Mouse (Mus musculus) liver, adult 10 weeks (tissue): ENCODE data around the gene Nox4. TPM values are rescaled to one million over a fixed set of nuclear protein-coding genes. Genes with fewer than 3 reads are reported as not detected.

Experiments
- polyA plus RNA-seq: library from polyadenylated mRNA; stranded (reverse); fragments of 350-450 nt; fragmentation: Illumina TruSeq; extraction: RNeasy Lipid Tissue Mini Kit (QIAGEN cat#74804); gene quantifications from one replicate; pipeline ENCODE4 v1.2.3, GENCODE M21; 2014; ENCODE audit warnings: low read depth, low replicate concordance

The Nox4 gene
- polyA plus RNA-seq: 32.7 TPM

GRCm38 (mm10) chr7:87245856-87246579 is at the start of gene Nox4:
TSS of gene Nox4 (plus strand) at chr7:87246096.

Other genes with a start within 250 kb of the Nox4 start
- gene Vmn2r79, start 250.0 kb upstream of the Nox4 start, polyA plus RNA-seq: not detected
- not detected for gene Tyr, start 247.4 kb downstream of the Nox4 start, polyA plus RNA-seq